7 mouse cellular contexts compared by ENCODE assay signal in the genomic region with DNA sequence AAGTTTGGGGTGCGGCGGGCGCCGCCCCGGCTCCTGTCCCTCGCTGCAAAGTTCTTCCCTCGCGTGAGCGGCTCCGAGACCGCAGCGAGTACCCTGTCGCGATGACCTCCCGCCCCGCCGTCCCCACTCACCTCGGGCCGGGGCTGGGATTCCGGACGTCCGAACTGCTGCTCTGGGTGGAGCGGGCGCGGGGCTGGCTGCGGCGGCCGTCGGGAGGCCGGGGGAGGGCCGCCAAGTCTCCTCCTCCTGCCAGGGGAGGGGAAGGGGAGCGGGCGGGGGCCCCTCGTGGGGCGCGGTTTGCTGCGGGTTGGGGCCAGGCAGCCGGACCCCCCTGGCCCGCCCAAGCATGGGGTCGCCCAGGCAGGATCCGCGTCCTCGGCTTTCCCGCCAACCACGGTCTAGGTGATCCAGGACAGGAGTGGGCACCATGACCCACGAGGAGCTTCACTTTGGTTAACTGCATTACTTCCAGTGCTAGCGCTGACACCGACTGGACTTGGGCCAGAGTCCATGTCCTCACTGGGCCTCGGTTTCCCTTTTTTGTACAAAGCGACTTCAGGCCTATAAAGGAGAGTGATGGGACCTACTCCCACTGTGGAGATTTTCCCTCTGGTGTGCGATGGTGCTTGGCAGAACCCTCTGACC. TPM values are rescaled to one million over a fixed set of nuclear protein-coding genes. Genes with fewer than 3 reads are reported as not detected.
DNase-seq lines count a peak whose midpoint lies in the region; ATAC-seq and TF ChIP-seq lines count a peak whose summit lies in the region.

Gene Ccdc102a (minus strand): TSS at position 248 of the 645 bp plus-strand sequence.

- no peaks in the 10 kb centered on the region for H3K9me3 ChIP-seq in MEL (replicated peaks; ENCODE audit: insufficient read depth, low read length)
- H3K9me3 ChIP-seq in intestine, embryonic 16.5 days (ENCODE audit: control insufficient read depth, low read length) = no peaks in the 10 kb centered on the region
- no peaks in the 10 kb centered on the region for H3K9me3 ChIP-seq in lung, embryonic 16.5 days (ENCODE audit: control insufficient read depth, low read length)
- H3K9me3 ChIP-seq in stomach, embryonic 15.5 days = no peaks in the 10 kb centered on the region

- H3K27ac ChIP-seq in MEL (ENCODE audit: control insufficient read depth, low read depth, low read length) = 0 out of 2 replicates have a peak within 1 kb of the TSS, but pooled peaks have one; percentile 4
- H3K27ac ChIP-seq in intestine, embryonic 16.5 days (ENCODE audit: low read length) = peak within 1 kb of the TSS; percentile 72
- peak within 1 kb of the TSS; percentile 86 for H3K27ac ChIP-seq in lung, embryonic 16.5 days (ENCODE audit: low read length)
- peak within 1 kb of the TSS; percentile 85 for H3K27ac ChIP-seq in stomach, embryonic 15.5 days

- peak within 1 kb of the TSS; percentile 79 for H3K9ac ChIP-seq in MEL (ENCODE audit: control insufficient read depth, low read depth, low read length, poor library complexity, severe bottlenecking)
- H3K9ac ChIP-seq in intestine, embryonic 16.5 days (ENCODE audit: low read depth, low read length) = peak within 1 kb of the TSS; percentile 80
- H3K9ac ChIP-seq in lung, embryonic 16.5 days (ENCODE audit: low read length) = peak within 1 kb of the TSS; percentile 91
- peak within 1 kb of the TSS; percentile 66 for H3K9ac ChIP-seq in stomach, embryonic 15.5 days

- peaks cover 0 to 2% of the 10 kb centered on the region in 2 experiments; a peak in 3 of 4 replicates for H3K27me3 ChIP-seq in MEL (ENCODE audit: control insufficient read depth in 1 of 2, insufficient read depth in 2 of 2, low read length in 2 of 2)
- H3K27me3 ChIP-seq in intestine, embryonic 16.5 days (replicated peaks; ENCODE audit: control insufficient read depth, insufficient read depth, low read length) = no peaks in the 10 kb centered on the region
- no peaks in the 10 kb centered on the region for H3K27me3 ChIP-seq in lung, embryonic 16.5 days (ENCODE audit: control insufficient read depth, insufficient read depth, low read depth, low read length)
- H3K27me3 ChIP-seq in stomach, embryonic 15.5 days (replicated peaks) = no peaks in the 10 kb centered on the region

- peaks cover 1 to 21% of the 10 kb centered on the region in 2 experiments for H3K4me1 ChIP-seq in MEL (ENCODE audit: control insufficient read depth in 1 of 2, insufficient read depth in 2 of 2, low read length in 2 of 2)
- H3K4me1 ChIP-seq in intestine, embryonic 16.5 days (ENCODE audit: control insufficient read depth, insufficient read depth, low read length) = peaks cover 51% of the 10 kb centered on the region
- peaks cover 44% of the 10 kb centered on the region for H3K4me1 ChIP-seq in lung, embryonic 16.5 days (replicated peaks; ENCODE audit: control insufficient read depth, insufficient read depth, low read length)
- peaks cover 46% of the 10 kb centered on the region for H3K4me1 ChIP-seq in stomach, embryonic 15.5 days

- H3K4me3 ChIP-seq in MEL (ENCODE audit: control insufficient read depth in 1 of 2, insufficient read depth in 1 of 2, low read depth in 2 of 2, low read length in 2 of 2) = peak within 1 kb of the TSS; percentile 71 to 77
- H3K4me3 ChIP-seq in intestine, embryonic 16.5 days (ENCODE audit: low read length) = peak within 1 kb of the TSS; percentile 65
- peak within 1 kb of the TSS; percentile 82 for H3K4me3 ChIP-seq in lung, embryonic 16.5 days (ENCODE audit: low read length)
- H3K4me3 ChIP-seq in stomach, embryonic 15.5 days (replicated peaks) = peak within 1 kb of the TSS; percentile 82

- no peak for TF ChIP-seq CTCF in MEL (IDR thresholded peaks at IDR 0.05 in 2 of 3, conservative IDR thresholded peaks at IDR 0.05 in 1 of 3; ENCODE audit: control insufficient read depth in 1 of 3, insufficient read depth in 1 of 3, low read depth in 2 of 3, low read length in 3 of 3, poor library complexity in 1 of 3, severe bottlenecking in 1 of 3)

- H3K4me2 ChIP-seq in intestine, embryonic 16.5 days (ENCODE audit: low read depth, low read length) = peak within 1 kb of the TSS; percentile 79
- H3K4me2 ChIP-seq in lung, embryonic 16.5 days (ENCODE audit: low read depth, low read length) = peak within 1 kb of the TSS; percentile 83
- H3K4me2 ChIP-seq in stomach, embryonic 15.5 days = peak within 1 kb of the TSS; percentile 81

- TF ChIP-seq POLR2A in MEL (IDR thresholded peaks at IDR 0.05; ENCODE audit: control insufficient read depth in 1 of 2, insufficient read depth in 1 of 2, low read depth in 1 of 2, low read length in 2 of 2, poor library complexity in 1 of 2) = no peak; a peak in 1 of 4 replicates

- no peak for TF ChIP-seq RAD21 in MEL (IDR thresholded peaks at IDR 0.05; ENCODE audit: low read depth, low read length)

- no peak for DNase-seq in MEL (ENCODE audit: low read depth, low spot score)
- peak; percentile 68 for DNase-seq in adrenal gland, postnatal 25 days
- DNase-seq in gastrocnemius, postnatal 36 days = peak; percentile 63 to 66
- no peak for DNase-seq in cerebellum, postnatal 36 days

- intact Hi-C loops in gastrocnemius, postnatal 36 days (cut with DNase I) = no loop called here

- TF ChIP-seq EP300 in MEL (IDR thresholded peaks at IDR 0.05; ENCODE audit: low read depth in 1 of 2, low read length in 2 of 2) = no peak

- WGBS in intestine, embryonic 16.5 days = 3% methylated on average over 48 of the region's 51 CpGs
- WGBS in lung, embryonic 16.5 days = 3% methylated on average over 37 of the region's 51 CpGs
- 3% methylated on average over 38 of the region's 51 CpGs for WGBS in stomach, embryonic 15.5 days

- peak; percentile 73 for ATAC-seq in intestine, embryonic 16.5 days
- ATAC-seq in lung, embryonic 16.5 days (ENCODE audit: low read depth) = peak; percentile 69
- peak; percentile 67 for ATAC-seq in stomach, embryonic 15.5 days (ENCODE audit: insufficient read depth, low FRiP score, low read depth)

- H3K36me3 ChIP-seq in MEL (ENCODE audit: control insufficient read depth in 1 of 2, insufficient read depth in 2 of 2, low read length in 2 of 2) = peaks cover 0 to 9% of the 10 kb centered on the region in 2 experiments; a peak in 2 of 4 replicates
- H3K36me3 ChIP-seq in intestine, embryonic 16.5 days (ENCODE audit: control insufficient read depth, insufficient read depth, low read length) = no peaks in the 10 kb centered on the region
- no peaks in the 10 kb centered on the region for H3K36me3 ChIP-seq in lung, embryonic 16.5 days (ENCODE audit: control insufficient read depth, insufficient read depth, low read length)
- H3K36me3 ChIP-seq in stomach, embryonic 15.5 days = no peaks in the 10 kb centered on the region

- no peaks in the 10 kb centered on the region; the same call in 1 of the 2 replicates for H3K79me2 ChIP-seq in MEL (ENCODE audit: control insufficient read depth, insufficient read depth, low read length, poor library complexity)

TF ChIP-seq in MEL, 35 proteins besides CTCF, POLR2A, EP300 and RAD21:
- no peak for TF ChIP-seq TBP (IDR thresholded peaks at IDR 0.05; ENCODE audit: low read depth, low read length)
- TF ChIP-seq JUND (IDR thresholded peaks at IDR 0.05; ENCODE audit: low read depth, low read length) = no peak
- TF ChIP-seq MYC (IDR thresholded peaks at IDR 0.05; ENCODE audit: low read depth, low read length) = no peak
- no peak for TF ChIP-seq CHD1 (IDR thresholded peaks at IDR 0.05; ENCODE audit: low read depth, low read length)
- TF ChIP-seq E2F4 (IDR thresholded peaks at IDR 0.05; ENCODE audit: borderline replicate concordance, low read depth, low read length) = no peak
- TF ChIP-seq NELFE (IDR thresholded peaks at IDR 0.05; ENCODE audit: low read depth, low read length) = no peak
- TF ChIP-seq MAFK (IDR thresholded peaks at IDR 0.05; ENCODE audit: borderline replicate concordance, low read depth, low read length) = no peak
- TF ChIP-seq MAZ (IDR thresholded peaks at IDR 0.05; ENCODE audit: low read depth, low read length) = no peak
- no peak for TF ChIP-seq TAL1 (IDR thresholded peaks at IDR 0.05; ENCODE audit: low read length)
- no peak for TF ChIP-seq BHLHE40 (IDR thresholded peaks at IDR 0.05; ENCODE audit: borderline replicate concordance, low read depth, low read length)
- no peak for TF ChIP-seq MXI1 (IDR thresholded peaks at IDR 0.05; ENCODE audit: low read depth, low read length)
- no peak for TF ChIP-seq USF1 (IDR thresholded peaks at IDR 0.05; ENCODE audit: low read depth, low read length)
- no peak for TF ChIP-seq ZKSCAN1 (IDR thresholded peaks at IDR 0.05; ENCODE audit: low read depth, low read length)
- TF ChIP-seq ETS1 (IDR thresholded peaks at IDR 0.05; ENCODE audit: low read depth, low read length) = no peak
- no peak for TF ChIP-seq ZMIZ1 (IDR thresholded peaks at IDR 0.05; ENCODE audit: low read depth, low read length)
- no peak for TF ChIP-seq NRF1 (IDR thresholded peaks at IDR 0.05; ENCODE audit: insufficient read depth, low read depth, low read length, poor library complexity, severe bottlenecking)
- no peak for TF ChIP-seq HCFC1 (IDR thresholded peaks at IDR 0.05; ENCODE audit: low read depth, low read length)
- no peak for TF ChIP-seq MYB (IDR thresholded peaks at IDR 0.05; ENCODE audit: low read depth, low read length)
- TF ChIP-seq ZC3H11A (IDR thresholded peaks at IDR 0.05; ENCODE audit: low read depth, low read length) = no peak
- TF ChIP-seq KAT2A (conservative IDR thresholded peaks at IDR 0.05; ENCODE audit: low read depth, low read length) = no peak

RNA-seq across cellular contexts. Expression of gene Ccdc102a, which starts in this region (rescaled TPM):
- total RNA-seq in MEL (2012; rRNA removed) = 1.6 and 1.7 TPM in 2 replicates
- polyA plus RNA-seq in MEL (2012; ENCODE audit: insufficient read depth in 1 of 2, insufficient read length in 2 of 2, low read depth in 1 of 2, low replicate concordance in 2 of 2, missing spikeins in 1 of 2) = 1 to 10 TPM in 1 of 2 experiments, not detected in 1; 6.8 TPM
- total RNA-seq in adrenal gland, postnatal 25 days (2021) = 7.7 and 8.8 TPM in 2 replicates
- total RNA-seq in gastrocnemius, postnatal 36 days (2021) = 1 to 10 TPM; 3.3 to 3.8 TPM
- 10.9 and 11.5 TPM in 2 replicates for polyA plus RNA-seq in intestine, embryonic 16.5 days (2015; fragmentation: Nextera tagmentation; extraction: Ambion mirVana)
- 18.2 and 18.5 TPM in 2 replicates for polyA plus RNA-seq in lung, embryonic 16.5 days (2015; fragmentation: Nextera tagmentation; extraction: Ambion mirVana)
- polyA plus RNA-seq in stomach, embryonic 15.5 days (2015; fragmentation: Nextera tagmentation; extraction: Ambion mirVana) = 25.8 and 26.5 TPM in 2 replicates

Comparison
In these comparisons a context has a peak if more than half of its experiments do, and no peak if none do; other contexts are left out.
1. DNase-seq: peak in adrenal gland, postnatal 25 days (single experiment) and gastrocnemius, postnatal 36 days (2 of 2); none in MEL (single experiment) and cerebellum, postnatal 36 days (0 of 2).
2. H3K27ac ChIP-seq: peak in every context shown above with its lines; median percentile 86 in lung, embryonic 16.5 days; 85 in stomach, embryonic 15.5 days; 72 in intestine, embryonic 16.5 days; 4 in MEL.
3. Peak in every context shown above with its lines, with median percentiles within 50 percentile points of each other: H3K4me3 ChIP-seq, H3K9ac ChIP-seq, ATAC-seq and H3K4me2 ChIP-seq.